Mouse (Mus musculus) brain, embryonic 14.5 days (tissue): ENCODE results near the gene Akap9.

Experiments
- CTCF ChIP-seq: fragments of 200-500 bp; IDR thresholded peaks from 2 replicates; pipeline ENCODE4 v1.5.1; 2012; ENCODE audit warnings: inconsistent platforms, mild to moderate bottlenecking, moderate library complexity, borderline replicate concordance; ENCODE audit not compliant: insufficient read depth, insufficient read length; ENCODE audit errors: extremely low read depth
- POLR2A ChIP-seq: fragments of 200-500 bp; IDR thresholded peaks from 2 replicates; pipeline ENCODE4 v1.6.1; 2012; ENCODE audit warnings: mild to moderate bottlenecking, inconsistent platforms, borderline replicate concordance; ENCODE audit not compliant: poor library complexity, insufficient read depth, insufficient read length, severe bottlenecking; ENCODE audit errors: extremely low read depth

DNA sequence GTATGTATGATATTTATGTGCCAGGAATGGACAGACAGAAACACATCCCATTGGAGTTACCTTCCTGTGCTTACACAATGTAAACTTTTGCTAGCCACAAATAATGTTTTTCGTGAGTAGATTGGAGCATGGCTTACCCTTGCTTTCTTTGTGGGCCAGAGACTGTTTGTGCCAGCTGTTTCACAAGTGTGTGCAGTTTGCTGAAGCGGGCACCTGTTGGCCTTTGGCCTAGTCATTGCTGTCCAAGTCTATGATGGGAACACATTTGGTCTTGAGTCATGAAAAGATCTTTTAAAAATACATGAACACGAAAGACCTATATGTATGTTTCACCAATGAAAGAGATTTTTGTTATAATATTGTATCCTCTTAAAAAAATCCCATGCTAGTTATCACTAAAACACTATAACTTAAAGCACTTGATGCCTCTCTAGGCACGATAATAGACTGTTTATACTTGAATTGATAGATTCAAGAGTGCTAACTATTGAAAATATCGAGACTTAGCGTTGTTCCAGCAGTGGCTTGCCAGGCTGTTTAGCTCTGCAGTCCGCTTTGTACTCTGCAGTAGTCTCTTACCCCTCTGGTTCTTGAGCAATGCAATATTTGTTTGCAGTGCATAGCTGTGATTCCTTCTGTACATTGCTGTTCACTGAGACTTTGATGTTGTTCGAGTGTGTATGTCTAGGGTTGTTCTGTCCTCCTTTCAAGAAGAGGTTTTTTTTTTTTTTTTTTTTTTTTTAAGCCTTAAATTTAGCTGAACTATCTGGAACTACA is 8.1 kb downstream of the Akap9 start:
- TF ChIP-seq POLR2A: no peak
- no peak for TF ChIP-seq CTCF
